Mouse (Mus musculus): ENCODE data around the gene Pabpn1l.
"Not testable (repeated sequence)": the region's sequence is repeated elsewhere in the genome, so short reads cannot be mapped to it uniquely, and the experiment has no call there.

Gene Pabpn1l

GRCm38 (mm10) chr8:122648192-122648970, 25.8 kb upstream of the Pabpn1l start:
- no peak for DNase-seq (ENCODE audit: low read depth, low spot score)

DNA sequence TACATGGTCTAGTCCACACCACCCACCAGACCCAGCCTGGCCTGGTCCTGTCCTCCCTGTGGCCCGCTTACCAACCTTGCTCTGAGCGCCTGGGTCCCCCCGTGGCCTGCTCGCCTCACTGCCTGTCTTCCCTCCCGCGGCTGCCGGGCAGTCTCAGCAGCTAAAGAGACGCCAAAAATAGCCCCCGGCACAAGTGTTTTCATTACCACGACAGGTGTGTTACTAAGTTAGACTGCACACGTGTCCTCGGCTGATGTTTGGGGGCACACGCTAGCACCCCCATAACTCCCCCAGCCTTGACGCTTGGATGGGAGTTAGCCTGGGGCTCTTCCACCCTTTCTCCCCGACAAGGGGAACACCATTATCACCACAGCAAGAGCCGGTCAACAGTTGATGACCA, 23.8 kb upstream of the Pabpn1l start:
- peak; percentile 57 for DNase-seq (ENCODE audit: low read depth, low spot score)

GRCm38 (mm10) chr8:122644175-122644954, 21.8 kb upstream of the Pabpn1l start:
- no peak for DNase-seq (ENCODE audit: low read depth, low spot score)

- DNase-seq (ENCODE audit: low read depth, low spot score), result no peak
Observed at GRCm38 (mm10) chr8:122642071-122642470, 19.5 kb upstream of the Pabpn1l start.

DNA sequence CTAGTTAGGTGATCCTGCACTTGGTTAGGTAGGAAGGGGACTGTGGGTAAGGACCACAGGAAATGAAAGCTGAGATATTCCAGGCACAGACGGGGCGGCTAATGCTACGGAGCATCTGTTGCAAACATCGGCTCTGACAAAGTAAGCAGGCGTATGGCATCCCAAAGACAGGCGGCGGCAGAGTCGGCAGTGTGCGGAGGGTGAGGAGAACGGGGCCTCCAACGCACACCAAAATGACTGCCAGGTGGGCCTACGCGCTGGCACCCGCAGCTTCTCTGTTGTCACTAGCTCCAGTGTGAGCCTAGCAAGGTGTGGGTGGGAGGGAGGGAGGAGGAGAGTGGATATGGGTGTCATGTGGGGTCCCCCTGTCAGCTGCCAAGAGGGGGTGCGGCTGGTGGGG, 18.9 kb upstream of the Pabpn1l start:
- no peak for DNase-seq (ENCODE audit: low read depth, low spot score)

DNA sequence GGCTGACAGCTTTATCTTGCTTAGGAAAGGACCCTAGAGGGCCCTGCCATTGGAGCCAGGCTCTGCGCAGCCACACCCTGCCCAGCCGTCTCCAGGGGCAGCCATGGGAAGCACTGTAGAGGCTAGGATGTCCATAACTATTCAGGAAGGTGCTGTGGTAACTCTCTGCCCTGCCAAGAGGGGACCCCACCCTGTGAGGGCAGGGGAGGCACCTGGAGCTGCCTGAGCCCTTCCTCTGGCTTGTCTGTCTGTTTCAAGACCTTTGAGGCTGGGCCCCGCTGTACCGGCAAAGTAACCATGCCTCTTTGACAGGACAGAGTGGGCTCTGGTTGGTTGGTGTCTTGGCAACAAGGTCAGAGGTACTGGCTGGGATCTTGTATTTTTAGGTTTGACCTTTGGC, 18.3 kb upstream of the Pabpn1l start:
- DNase-seq (ENCODE audit: low read depth, low spot score), result no peak

DNA sequence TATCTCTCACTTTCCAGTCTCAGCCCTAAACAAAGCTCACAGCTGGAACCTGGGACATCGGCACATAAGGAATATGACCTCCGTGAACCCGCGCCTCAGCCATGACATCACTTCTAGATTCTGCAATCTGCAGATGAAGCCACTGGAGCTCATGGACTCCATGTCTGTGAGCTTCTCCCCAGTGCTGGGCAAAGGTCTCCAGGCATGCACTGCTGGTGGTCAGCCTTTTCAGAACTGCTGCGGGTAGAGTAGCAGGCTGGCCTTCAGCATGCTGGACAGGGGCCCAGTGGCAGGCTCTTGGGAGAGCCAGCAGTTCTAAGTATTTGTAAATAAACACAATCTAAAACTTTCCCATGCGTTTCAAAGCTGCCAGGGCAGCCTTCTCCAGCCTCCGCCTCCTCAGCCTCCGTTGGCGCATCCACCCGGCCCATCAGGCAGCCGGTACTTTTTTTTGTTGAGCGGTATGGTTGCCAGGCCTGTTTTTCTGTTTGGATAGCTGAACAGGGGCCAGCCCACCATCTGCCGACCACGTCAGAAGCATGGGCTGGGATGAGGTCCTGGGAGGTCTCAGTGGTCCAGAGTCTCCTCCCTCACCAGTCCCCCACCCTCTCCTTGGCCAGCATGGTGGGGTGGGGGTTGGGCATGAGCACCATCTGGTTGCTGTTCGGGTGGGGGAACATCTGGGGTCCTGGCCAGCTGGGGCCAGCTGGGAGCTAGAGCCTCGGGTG, 17.1 kb upstream of the Pabpn1l start:
- DNase-seq (ENCODE audit: low read depth, low spot score), result peak; percentile 72

DNA sequence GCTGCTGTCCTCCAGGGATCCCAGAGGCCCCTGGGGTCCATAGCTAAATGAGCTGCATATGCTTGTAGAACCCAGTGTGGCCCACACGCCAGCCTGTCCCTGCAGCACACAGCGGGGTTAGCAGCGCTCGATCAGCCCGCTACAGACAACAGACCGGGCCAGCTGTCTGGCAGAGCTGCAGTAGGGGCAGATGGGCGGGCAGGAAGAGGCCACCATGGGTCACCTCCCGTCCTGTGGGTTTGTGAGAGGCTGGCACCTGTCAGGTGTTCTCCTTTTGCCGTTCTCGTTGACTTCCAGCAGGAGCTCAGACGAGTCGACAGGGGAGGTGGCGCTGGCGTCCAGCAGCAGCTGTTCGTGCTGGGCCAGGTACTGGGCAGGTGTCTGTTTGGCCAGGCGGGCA, 16.1 kb upstream of the Pabpn1l start:
- no peak for DNase-seq (ENCODE audit: low read depth, low spot score)

DNA sequence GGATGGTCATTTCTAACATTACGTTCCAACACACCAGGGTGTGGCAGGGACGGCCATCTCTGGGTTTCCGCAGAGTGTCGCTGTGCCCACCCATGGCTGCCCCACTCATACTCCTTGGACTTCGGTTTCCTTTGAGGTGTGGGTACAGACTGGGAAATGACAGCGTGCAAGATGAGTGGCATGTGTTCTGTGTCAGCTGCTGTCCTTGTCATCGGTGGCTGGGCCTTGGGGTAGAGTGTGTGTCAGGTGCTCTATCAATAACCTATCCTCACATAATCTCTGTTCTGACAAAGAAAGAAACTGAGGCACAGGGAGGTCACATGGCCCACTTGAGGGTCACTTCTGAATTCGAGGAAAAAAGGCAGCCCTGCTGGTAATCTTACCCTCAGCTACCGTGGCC, 14.7 kb upstream of the Pabpn1l start:
- DNase-seq (ENCODE audit: low read depth, low spot score), result no peak

DNA sequence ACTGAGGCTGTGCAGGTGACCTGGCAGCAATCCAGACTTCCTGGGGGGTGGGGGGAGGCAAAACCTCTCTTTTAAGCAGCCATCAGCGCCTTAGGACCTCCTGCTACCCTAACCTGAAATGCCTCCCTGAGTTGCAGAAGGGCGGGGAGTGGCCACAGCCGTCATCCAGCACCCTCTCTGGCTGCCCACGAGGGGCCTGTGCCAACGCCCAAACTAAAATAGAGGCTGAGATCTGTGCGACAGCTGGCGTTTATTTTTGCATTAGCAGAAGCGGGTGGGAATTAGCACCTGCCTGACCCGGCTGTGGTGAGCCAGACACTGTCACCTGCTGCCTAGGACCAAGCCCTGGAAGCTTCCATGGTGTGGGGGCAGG, 14.2 kb upstream of the Pabpn1l start:
- DNase-seq (ENCODE audit: low read depth, low spot score), result peak; percentile 94

DNA sequence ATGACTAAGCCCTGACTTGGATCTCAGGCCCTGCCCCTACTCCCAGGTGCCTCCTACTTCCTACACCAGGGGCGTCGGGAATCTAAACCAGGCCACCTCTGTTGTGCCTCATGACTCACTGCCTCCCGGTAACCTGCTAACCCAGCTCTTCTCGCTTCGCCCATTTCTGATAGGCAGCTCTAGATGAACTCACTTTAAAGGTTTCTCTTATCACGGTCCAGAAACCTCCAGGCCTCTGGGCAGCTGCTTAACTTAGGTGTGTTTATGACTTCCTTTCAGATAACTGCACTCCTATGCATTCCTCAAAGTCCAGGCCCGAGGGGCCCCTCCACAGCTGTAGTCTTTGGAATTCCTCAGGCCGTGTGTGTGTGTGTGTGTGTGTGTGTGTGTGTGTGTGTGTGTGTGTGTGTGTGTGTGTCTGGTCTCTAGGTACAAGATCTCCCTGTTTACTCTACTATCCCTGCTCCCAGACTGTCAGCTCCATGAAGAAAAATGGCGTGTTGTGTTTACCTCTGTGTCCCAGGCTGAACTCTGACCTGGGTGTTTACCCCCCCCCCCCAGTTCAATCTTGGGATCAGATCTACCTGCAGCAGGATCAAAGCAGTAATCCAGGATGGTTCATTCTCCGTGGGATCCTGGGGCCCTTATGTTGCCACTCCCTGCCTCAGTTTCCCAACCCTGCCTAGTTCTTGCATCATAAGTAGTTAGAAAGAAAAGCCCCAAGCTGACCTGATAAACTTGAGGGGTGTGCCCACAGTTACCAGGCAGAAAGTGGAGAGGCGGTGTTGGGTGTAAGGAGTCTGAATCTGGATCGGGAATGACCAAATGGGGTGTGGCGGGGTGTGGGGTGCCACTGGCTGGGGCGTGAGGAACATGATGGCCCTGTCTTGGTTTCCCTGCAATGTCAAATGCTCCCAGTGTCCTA, 13.6 kb upstream of the Pabpn1l start:
- DNase-seq (ENCODE audit: low read depth, low spot score), result no peak

DNA sequence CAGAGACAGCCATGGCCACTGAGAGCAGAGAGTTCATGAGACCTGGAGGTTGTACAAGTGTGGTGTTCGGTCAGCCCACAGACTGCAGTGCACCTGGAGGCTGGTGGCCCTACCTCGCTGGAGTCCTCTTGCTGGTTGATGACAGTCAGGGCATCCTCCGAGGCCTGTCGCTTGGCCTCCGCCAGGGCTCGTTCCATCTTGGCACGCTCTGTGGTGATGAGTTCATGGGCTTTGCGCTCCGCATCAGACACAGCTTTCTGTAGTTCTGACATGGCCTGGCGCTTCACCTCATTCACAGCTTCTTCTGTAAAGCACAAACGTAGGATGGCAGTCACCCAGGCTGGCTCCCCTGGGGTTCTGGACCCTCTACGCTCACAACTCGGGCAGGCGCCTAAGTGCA, 10.7 kb upstream of the Pabpn1l start:
- no peak for DNase-seq (ENCODE audit: low read depth, low spot score)

GRCm38 (mm10) chr8:122632134-122632533, 9.6 kb upstream of the Pabpn1l start:
- DNase-seq (ENCODE audit: low read depth, low spot score), result not testable (repeated sequence)

DNA sequence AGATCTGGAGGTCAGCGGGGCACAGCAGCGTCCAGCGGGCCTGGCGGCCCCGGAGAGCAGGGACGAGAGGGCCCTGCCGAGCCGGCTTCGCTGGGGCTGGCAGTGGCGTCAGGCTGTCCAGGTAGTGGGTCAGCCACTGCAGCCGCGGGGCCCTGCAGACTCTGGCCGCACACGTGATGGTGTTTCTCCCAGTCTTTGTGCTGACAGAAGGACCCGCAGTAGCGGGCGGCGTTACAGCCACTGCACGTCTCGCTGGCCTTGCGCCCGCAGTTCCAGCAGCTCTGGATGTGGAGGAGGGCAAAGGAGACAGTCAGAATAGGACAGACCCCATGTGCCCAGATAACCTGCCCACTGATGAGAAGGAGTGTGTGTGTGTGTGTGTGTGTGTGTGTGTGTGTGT, 8.2 kb upstream of the Pabpn1l start:
- DNase-seq (ENCODE audit: low read depth, low spot score), result no peak

DNA sequence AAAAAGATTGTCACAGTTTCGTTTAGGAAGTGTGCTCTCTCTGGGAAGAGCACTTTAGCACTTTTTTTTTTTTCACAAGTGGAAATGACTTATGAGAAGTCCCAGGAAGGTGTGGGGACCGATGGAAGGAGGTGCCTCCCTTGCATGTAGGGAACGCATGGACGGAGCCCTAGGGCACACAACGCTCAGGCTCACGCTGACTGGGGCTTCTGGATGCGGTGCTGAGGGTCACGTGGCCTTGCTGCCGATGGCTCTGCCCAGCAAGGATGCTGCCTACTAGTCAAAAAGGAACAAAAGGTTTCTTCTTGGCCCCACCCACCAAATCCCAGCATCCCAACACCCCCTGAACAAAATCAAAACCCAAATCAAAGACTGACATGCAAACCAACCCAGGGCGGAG, 6.8 kb upstream of the Pabpn1l start:
- DNase-seq (ENCODE audit: low read depth, low spot score), result no peak

DNA sequence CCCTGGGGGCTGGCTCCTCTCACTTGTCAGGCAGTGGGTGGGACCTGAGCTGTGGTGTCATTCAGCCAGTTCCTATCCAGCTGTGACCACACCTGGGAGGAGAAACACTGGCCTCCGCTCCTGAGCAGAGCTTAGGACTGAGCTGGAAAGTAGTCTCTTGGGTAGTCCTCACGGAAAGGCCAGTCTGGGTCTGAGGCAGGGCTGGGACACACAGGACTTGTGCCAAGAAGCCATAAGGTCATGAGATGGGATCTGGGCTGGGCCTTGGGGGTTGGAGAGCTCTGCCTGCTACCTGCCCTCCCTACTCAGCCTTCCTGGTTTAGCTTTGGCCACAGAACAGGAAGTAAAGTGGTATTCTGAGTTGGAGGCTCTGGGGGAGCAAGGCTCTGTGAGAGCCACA, 4.4 kb upstream of the Pabpn1l start:
- no peak for DNase-seq (ENCODE audit: low read depth, low spot score)

DNA sequence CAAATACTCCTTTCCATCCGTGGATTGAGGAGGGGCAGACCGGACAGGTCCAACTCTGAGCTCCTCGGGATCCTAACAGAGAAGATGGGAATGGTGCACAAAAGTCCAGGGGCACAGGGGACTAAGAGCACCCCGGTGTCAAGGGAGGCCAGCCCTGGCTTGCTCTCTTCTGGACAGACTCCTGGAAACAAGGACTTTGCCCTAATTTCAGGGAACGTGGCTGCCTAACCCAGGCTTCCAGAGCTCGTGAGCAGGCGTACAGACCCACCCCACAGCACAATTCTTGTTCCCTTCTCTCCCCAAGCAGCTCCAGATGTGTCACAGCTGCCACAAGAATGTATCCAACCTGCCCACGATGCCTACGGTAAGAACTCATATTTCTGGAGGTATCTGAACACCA, 3.3 kb upstream of the Pabpn1l start:
- no peak for DNase-seq (ENCODE audit: low read depth, low spot score)

DNA sequence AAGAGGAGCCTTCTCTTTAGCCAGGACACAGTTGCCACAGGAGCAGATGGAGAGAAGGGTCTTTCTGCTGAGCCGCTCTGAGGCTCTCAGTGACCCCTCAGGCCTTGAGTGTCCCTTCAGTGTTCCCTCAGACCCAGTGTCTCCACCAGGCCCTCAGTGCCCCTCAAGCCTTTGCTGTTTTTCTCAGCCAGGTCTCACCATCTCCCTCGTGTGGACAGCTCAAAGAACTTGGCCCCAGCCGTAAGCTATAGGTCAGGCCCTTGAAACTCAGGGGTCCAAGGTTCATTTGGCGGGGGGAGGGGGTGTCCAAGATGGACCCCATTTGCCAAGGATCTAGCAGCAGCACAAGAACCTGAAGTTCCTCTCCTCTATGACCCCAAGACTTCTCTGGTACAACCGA, 2.1 kb upstream of the Pabpn1l start:
- DNase-seq (ENCODE audit: low read depth, low spot score), result no peak

GRCm38 (mm10) chr8:122623844-122624642, 1.5 kb upstream of the Pabpn1l start:
- peak; percentile 57 for DNase-seq (ENCODE audit: low read depth, low spot score)

GRCm38 (mm10) chr8:122620446-122620845, 2.1 kb downstream of the Pabpn1l start:
- DNase-seq (ENCODE audit: low read depth, low spot score), result no peak
